Mouse (Mus musculus): ENCODE data around the gene Olfr748. TPM values are rescaled to one million over a fixed set of nuclear protein-coding genes. Genes with fewer than 3 reads are reported as not detected.

The Olfr748 gene
- polyA plus RNA-seq, 1 experiment from 2014 or later = not detected

DNA sequence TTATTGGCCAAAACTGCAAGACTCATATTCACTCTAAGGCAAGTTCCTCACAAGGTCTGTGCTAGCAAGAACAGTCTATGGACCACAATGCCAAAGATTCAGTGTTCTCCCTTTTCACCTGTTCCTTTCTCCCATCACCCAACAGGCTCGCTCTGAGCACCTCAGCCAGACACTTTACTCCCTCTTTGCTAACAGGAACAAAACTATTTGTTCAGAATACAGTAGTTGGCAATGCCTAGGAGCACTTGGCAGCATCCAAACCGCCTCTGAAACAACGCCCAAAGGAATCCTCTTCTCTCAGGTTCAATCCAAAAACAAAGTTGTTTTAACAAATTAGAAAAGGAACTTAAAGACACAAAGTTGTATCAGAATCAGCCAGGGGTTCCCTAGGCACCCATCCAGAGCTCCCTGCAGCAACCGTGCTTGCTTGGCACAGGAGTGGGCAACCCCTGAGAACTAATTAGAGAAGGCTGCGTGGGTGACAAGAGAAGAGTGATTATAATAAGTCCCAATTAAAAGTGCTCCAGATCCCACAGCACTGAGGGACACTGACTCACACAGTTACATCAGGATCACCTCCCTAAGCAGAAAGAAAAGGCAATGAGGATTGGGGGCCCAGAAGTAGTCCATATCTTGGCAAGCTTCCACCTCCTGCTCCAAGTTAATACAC is 51.4 kb downstream of the Olfr748 start:
- no peak overlapping the region for H3K4me3 ChIP-seq (ENCODE audit: low read depth, low read length)
- H3K9ac ChIP-seq = no peak overlapping the region
- no peak for TF ChIP-seq CTCF (IDR thresholded peaks at IDR 0.05; ENCODE audit: low read depth)
- H3K27me3 ChIP-seq (ENCODE audit: insufficient read depth, low read length) = no peaks in the 10 kb centered on the region
- H3K4me1 ChIP-seq (ENCODE audit: insufficient read depth) = no peaks in the 10 kb centered on the region
- H3K36me3 ChIP-seq (ENCODE audit: insufficient read depth) = no peaks in the 10 kb centered on the region
- ATAC-seq (ENCODE audit: insufficient read depth) (no peak), DNase-seq (no peak)
- no peak overlapping the region for H3K27ac ChIP-seq (ENCODE audit: low read depth)
- 73% methylated on average over 5 of the region's 5 CpGs for WGBS
- no peak overlapping the region for H3K4me2 ChIP-seq
- no peaks in the 10 kb centered on the region for H3K9me3 ChIP-seq (ENCODE audit: low read depth, low read length)

Other genes with a start within 250 kb of the Olfr748 start
- not detected in 2 replicates for gene Olfr741, start 234.6 kb upstream of the Olfr748 start, polyA plus RNA-seq (2014; fragmentation: Nextera tagmentation; extraction: Ambion mirVana)
- gene Olfr742, start 203.8 kb upstream of the Olfr748 start, polyA plus RNA-seq (2014; fragmentation: Nextera tagmentation; extraction: Ambion mirVana) = not detected in 2 replicates
- not detected in 2 replicates for gene Olfr743, start 185.5 kb upstream of the Olfr748 start, polyA plus RNA-seq (2014; fragmentation: Nextera tagmentation; extraction: Ambion mirVana)
- gene Olfr744, start 92.5 kb upstream of the Olfr748 start, polyA plus RNA-seq (2014; fragmentation: Nextera tagmentation; extraction: Ambion mirVana) = not detected in 2 replicates
- gene Olfr745, start 68.0 kb upstream of the Olfr748 start, polyA plus RNA-seq (2014; fragmentation: Nextera tagmentation; extraction: Ambion mirVana) = not detected in 2 replicates
- gene Olfr746, start 60.3 kb upstream of the Olfr748 start, polyA plus RNA-seq (2014; fragmentation: Nextera tagmentation; extraction: Ambion mirVana) = not detected in 2 replicates
- gene Olfr747, start 14.2 kb upstream of the Olfr748 start, polyA plus RNA-seq (2014; fragmentation: Nextera tagmentation; extraction: Ambion mirVana) = not detected in 2 replicates
- not detected in 2 replicates for gene Olfr749, start 37.7 kb downstream of the Olfr748 start, polyA plus RNA-seq (2014; fragmentation: Nextera tagmentation; extraction: Ambion mirVana)
- gene Ttc5, start 78.1 kb downstream of the Olfr748 start, polyA plus RNA-seq (2014; fragmentation: Nextera tagmentation; extraction: Ambion mirVana) = 68.3 and 68.6 TPM in 2 replicates
- gene Ccnb1ip1, start 100.4 kb downstream of the Olfr748 start, polyA plus RNA-seq (2014; fragmentation: Nextera tagmentation; extraction: Ambion mirVana) = not detected in 2 replicates
- gene Parp2, start 100.5 kb downstream of the Olfr748 start, polyA plus RNA-seq (2014; fragmentation: Nextera tagmentation; extraction: Ambion mirVana) = 71.0 and 74.7 TPM in 2 replicates
- gene Tep1, start 163.2 kb downstream of the Olfr748 start, polyA plus RNA-seq (2014; fragmentation: Nextera tagmentation; extraction: Ambion mirVana) = 6.1 and 7.2 TPM in 2 replicates
- 0.26 and 0.29 TPM in 2 replicates for gene Klhl33, start 190.1 kb downstream of the Olfr748 start, polyA plus RNA-seq (2014; fragmentation: Nextera tagmentation; extraction: Ambion mirVana)
- gene Osgep, start 217.5 kb downstream of the Olfr748 start, polyA plus RNA-seq (2014; fragmentation: Nextera tagmentation; extraction: Ambion mirVana) = 164 and 183 TPM in 2 replicates
- gene Apex1, start 217.6 kb downstream of the Olfr748 start, polyA plus RNA-seq (2014; fragmentation: Nextera tagmentation; extraction: Ambion mirVana) = 272 and 273 TPM in 2 replicates
- 45.6 and 47.1 TPM in 2 replicates for gene Pip4p1, start 223.5 kb downstream of the Olfr748 start, polyA plus RNA-seq (2014; fragmentation: Nextera tagmentation; extraction: Ambion mirVana)
- 64.4 and 67.0 TPM in 2 replicates for gene Pnp, start 223.7 kb downstream of the Olfr748 start, polyA plus RNA-seq (2014; fragmentation: Nextera tagmentation; extraction: Ambion mirVana)
- gene Gm49342, start 237.1 kb downstream of the Olfr748 start, polyA plus RNA-seq (2014; fragmentation: Nextera tagmentation; extraction: Ambion mirVana) = not detected in 2 replicates
- 0.42 and 0.76 TPM in 2 replicates for gene Pnp2, start 248.6 kb downstream of the Olfr748 start, polyA plus RNA-seq (2014; fragmentation: Nextera tagmentation; extraction: Ambion mirVana)